Mouse (Mus musculus) mesoderm, embryonic 11.5 days (tissue): ENCODE measurements around the gene Rnf39.

Experiments
- DNase-seq: peaks from one replicate; pipeline ENCODE4 v3.0.0-alpha.2; 2012; ENCODE audit warnings: low read depth, low spot score

Rnf39 gene

GRCm38 (mm10) chr17:36938056-36938455, 4.7 kb upstream of the Rnf39 start:
- DNase-seq: no peak

GRCm38 (mm10) chr17:36942391-36942790, 327 bp upstream of the Rnf39 start:
- DNase-seq: no peak

GRCm38 (mm10) chr17:36943691-36944090, 973 bp downstream of the Rnf39 start:
- no peak for DNase-seq

GRCm38 (mm10) chr17:36944121-36944775, 1.5 kb downstream of the Rnf39 start:
- DNase-seq: no peak

DNA sequence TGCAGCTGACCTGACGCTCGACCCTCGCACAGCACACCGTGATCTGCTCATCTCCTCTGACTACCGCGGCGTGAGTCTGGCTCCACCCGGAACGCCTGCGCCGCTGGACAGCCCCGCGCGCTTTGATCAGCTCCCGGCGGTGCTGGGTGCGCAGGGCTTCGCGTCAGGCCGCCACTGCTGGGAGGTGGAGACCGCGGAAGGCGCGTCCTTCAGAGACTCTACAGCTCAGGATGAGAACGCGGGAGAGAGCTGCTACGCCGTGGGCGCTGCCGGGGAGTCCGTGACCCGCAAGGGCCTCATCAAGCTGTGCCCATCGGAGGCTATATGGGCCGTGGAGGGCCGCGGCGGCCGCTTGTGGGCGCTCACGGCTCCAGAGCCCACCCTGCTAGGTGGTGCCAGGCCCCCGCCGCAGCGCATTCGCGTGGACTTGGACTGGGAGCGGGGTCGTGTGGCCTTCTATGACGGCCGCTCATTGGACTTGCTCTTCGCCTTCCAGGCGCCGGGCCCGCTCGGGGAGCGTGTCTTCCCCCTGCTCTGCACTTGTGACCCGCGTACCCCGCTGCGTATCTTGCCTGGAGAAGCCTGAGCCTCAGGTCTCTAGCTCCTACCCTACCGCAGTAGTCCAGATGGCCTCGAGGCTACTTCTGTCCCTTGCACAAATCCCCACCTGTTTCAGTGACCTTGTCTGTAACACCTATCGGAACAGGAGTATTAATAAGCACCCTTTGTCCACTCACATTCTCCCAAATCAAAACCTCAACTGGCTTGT, 4.5 kb downstream of the Rnf39 start:
- DNase-seq: peak; percentile 45

- no peak for DNase-seq
These were observed 5.6 kb downstream of the Rnf39 start for GRCm38 (mm10) chr17:36948286-36948685.

- DNase-seq: no peak
These were observed 6.5 kb downstream of the Rnf39 start for GRCm38 (mm10) chr17:36949265-36949664.

DNA sequence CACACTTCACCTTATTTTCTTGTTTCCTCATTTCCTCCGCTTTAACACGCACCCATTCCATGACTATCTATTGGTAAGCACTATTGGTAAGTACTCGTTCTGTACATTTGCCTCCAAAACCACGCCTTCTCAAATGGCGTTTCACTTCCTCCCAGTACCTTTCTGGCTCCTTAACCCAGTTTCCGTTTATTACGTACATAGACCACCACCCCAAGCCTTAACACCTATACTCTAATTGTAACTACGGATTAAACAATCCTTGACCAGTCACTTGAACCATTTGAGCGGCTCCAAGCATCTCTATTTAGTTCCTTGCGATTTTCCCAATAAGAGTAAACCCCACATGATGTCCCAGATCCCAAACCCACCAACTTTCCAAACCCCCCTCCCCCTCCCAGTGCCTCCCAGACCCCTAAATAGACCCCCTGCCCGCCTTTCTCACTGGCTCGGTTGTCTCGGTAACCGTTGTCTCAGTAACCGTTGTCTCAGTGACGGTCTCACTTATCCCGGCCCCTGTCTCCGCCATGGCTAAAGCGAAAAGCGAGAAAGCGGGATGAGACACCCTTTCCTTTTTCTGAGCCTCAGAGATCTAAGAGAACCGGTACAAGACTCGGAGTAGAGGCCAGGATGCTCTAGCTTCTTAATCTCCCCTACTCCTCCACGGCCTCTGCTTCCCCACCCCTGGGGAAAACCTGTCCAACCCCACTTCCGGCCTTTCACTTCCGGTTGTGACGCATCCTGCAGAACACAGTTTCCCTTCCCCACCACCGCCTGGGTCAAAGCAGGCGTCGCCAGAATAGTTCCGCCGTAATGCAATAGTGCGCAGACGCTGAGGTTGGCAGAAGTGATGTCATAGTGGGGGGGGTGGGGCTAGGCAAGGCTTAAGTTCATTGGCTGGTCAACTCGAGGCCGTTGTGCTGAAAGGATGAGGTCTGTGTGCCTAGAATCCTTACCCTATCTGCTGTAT, 8.5 kb downstream of the Rnf39 start, which contains the start of gene Ppp1r11:
Ppp1r11 (minus strand) TSS at position 761 of the 967 bp plus-strand sequence.
- DNase-seq: peak; percentile 99

- DNase-seq: no peak
These were observed 9.9 kb downstream of the Rnf39 start for GRCm38 (mm10) chr17:36952631-36953030.

GRCm38 (mm10) chr17:36953062-36953461, 10.3 kb downstream of the Rnf39 start:
- no peak for DNase-seq

GRCm38 (mm10) chr17:36957999-36958743, 15.5 kb downstream of the Rnf39 start, which contains the start of the genes Znrd1 and Znrd1as:
Gene Znrd1, minus strand, starts transcription at chr17:36958559.
Gene Znrd1as, plus strand, starts transcription at chr17:36958592.
- DNase-seq: peak; percentile 98

DNA sequence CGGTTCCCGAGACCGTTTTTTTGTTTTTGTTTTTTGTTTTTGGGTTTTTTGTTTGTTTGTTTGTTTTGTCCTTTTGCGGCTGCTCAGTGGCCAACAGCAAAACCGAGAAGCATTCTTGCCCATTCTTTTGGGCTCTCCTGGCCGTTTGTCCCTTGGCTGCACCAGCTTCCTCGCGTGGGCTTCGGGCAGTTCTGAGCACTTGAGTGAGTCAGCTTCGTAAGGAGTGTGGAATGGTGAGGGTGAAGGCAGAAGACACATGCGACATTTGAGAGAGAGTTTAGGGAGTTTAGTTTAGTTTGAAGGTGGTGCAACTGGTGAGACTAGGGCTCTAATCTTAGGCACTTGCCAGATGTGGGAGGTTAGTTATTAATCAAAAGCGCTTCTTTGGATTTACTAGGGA, 16.2 kb downstream of the Rnf39 start:
- no peak for DNase-seq

GRCm38 (mm10) chr17:36961125-36961524, 18.4 kb downstream of the Rnf39 start:
- no peak for DNase-seq

- DNase-seq: no peak
These were observed 24.2 kb downstream of the Rnf39 start for GRCm38 (mm10) chr17:36966875-36967274.

GRCm38 (mm10) chr17:36970316-36970890, 27.7 kb downstream of the Rnf39 start:
- no peak for DNase-seq

DNA sequence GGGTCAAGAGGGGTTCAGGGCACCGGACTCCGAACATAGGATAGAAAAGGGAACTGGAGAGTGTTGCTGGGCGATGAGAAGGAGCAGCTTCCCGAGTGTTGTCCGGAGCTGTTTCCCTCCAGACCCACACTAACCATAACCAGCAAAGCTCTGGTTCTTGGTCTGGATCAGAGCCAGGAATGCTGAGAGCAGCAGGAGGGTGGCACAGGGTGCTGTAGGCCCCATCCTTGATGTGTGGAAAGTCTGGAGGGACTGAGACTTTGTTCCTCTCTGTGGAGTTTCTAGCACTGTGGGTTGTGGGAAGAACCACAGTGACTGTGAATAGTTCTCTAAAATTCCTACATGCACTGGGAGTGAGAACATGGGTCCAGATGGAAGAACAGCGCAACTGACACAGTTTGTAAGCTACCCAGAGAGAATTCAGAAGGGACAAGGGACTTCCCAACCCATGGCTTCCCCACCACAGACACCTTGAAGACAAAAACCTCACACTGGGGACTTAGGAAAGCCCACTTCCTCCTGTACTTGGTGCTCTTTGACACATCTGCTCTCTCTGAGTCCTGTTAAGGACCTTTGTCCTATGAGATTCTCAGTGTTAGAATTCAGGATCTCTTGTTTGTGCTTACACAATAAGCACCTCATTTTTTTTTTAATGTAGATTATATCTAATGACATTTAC, 28.6 kb downstream of the Rnf39 start:
- no peak for DNase-seq

GRCm38 (mm10) chr17:36972791-36973190, 30.1 kb downstream of the Rnf39 start:
- DNase-seq: no peak

- no peak for DNase-seq
These were observed 30.6 kb downstream of the Rnf39 start for GRCm38 (mm10) chr17:36973271-36973787.

GRCm38 (mm10) chr17:36981221-36981813, 38.6 kb downstream of the Rnf39 start, which contains the start of gene 2410137M14Rik:
Gene 2410137M14Rik, minus strand, starts transcription at chr17:36981237.
- no peak for DNase-seq
